ENCODE assay signal across 9 mouse cellular contexts in the genomic region with DNA sequence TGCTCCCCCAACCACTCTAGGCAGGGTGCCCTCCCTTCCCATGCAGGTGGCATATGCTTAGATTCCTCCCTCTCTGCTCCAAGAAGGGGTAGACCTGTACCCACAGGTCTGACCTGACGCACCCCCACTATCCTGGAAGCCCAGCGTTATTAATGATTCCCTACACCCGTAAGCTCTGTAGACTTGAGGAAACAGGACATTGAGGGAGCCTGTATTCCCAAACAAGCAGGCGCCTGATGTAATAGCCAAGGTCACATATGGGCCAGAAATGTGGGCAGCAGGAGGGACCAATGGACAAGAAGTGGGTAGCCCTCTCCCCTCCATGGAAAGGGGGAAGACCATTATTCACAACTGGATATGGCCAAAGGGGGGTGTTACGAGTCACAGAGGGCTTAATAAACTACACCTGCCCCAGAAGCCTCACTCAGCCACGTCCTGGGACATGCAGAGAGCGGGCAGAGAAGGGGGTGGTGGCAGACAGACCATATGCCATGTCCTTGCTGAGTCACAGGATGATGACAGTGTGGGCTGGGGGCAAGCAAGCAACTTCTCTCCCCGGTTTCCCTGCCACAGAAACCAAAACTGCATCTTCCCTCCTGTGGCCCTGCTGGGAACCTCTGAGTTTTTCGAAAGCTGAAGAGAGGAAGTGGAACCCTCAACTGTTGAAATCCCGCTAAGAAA. TPM values are rescaled to one million over a fixed set of nuclear protein-coding genes. Genes with fewer than 3 reads are reported as not detected.
DNase-seq lines count a peak whose midpoint lies in the region; ATAC-seq and TF ChIP-seq lines count a peak whose summit lies in the region.
"Had no signal": no experiment of that assay in that cellular context is flagged by ENCODE, and none has a peak within 500 bp of the region (broad histone marks: within the 10 kb centered on the region; RNA-seq: fewer than 3 reads in every experiment).

No protein-coding gene starts in this region.

- 75% methylated on average over 10 of the region's 10 CpGs for WGBS in hindbrain, embryonic 16.5 days
- 80% methylated on average over 10 of the region's 10 CpGs for WGBS in hindbrain, embryonic 14.5 days
- WGBS in midbrain, embryonic 13.5 days = 81% methylated on average over 10 of the region's 10 CpGs
- WGBS in midbrain, embryonic 14.5 days = 83% methylated on average over 10 of the region's 10 CpGs

- no peak for DNase-seq in hindbrain, embryonic 14.5 days (ENCODE audit: low spot score)
- peak; percentile 31 for DNase-seq in CD4-positive, CD25-positive, alpha-beta regulatory T cell, adult 2 months (ENCODE audit: low read depth, low spot score)
- peak; percentile 57 for DNase-seq in lung, postnatal 36 days
- DNase-seq in left cerebral cortex, adult 18-20 months (ENCODE audit: low spot score in 2 of 2) = no peak
- no peak for DNase-seq in midbrain, embryonic 14.5 days

- H3K4me3 ChIP-seq in hindbrain, embryonic 16.5 days (ENCODE audit: low read length) = no peak overlapping the region
- H3K4me3 ChIP-seq in hindbrain, embryonic 14.5 days (replicated peaks; ENCODE audit: low read length) = no peak overlapping the region
- H3K4me3 ChIP-seq in cortical plate, adult 2 months (ENCODE audit: insufficient read depth, low read length) = no peak overlapping the region
- no peak overlapping the region for H3K4me3 ChIP-seq in midbrain, embryonic 13.5 days (replicated peaks)
- no peak overlapping the region for H3K4me3 ChIP-seq in midbrain, embryonic 14.5 days (replicated peaks; ENCODE audit: low read depth, low read length)
- H3K4me3 ChIP-seq: limb, embryonic 13.5 days had no signal

- H3K4me2 ChIP-seq in hindbrain, embryonic 16.5 days (ENCODE audit: low read length) = no peak overlapping the region
- no peak overlapping the region for H3K4me2 ChIP-seq in hindbrain, embryonic 14.5 days (replicated peaks)
- H3K4me2 ChIP-seq in midbrain, embryonic 13.5 days (replicated peaks) = no peak overlapping the region
- no peak overlapping the region for H3K4me2 ChIP-seq in midbrain, embryonic 14.5 days (ENCODE audit: low read length)
- H3K4me2 ChIP-seq: limb, embryonic 13.5 days had no signal

- peaks cover 20% of the 10 kb centered on the region for H3K4me1 ChIP-seq in hindbrain, embryonic 16.5 days (ENCODE audit: control insufficient read depth, insufficient read depth, low read depth, low read length)
- H3K4me1 ChIP-seq in hindbrain, embryonic 14.5 days (replicated peaks; ENCODE audit: control insufficient read depth, insufficient read depth, low read length) = peaks cover 21% of the 10 kb centered on the region
- no peaks in the 10 kb centered on the region for H3K4me1 ChIP-seq in cortical plate, adult 2 months (ENCODE audit: control insufficient read depth, insufficient read depth, low read length)
- H3K4me1 ChIP-seq in midbrain, embryonic 13.5 days (replicated peaks) = peaks cover 10% of the 10 kb centered on the region
- H3K4me1 ChIP-seq in midbrain, embryonic 14.5 days (ENCODE audit: control insufficient read depth, insufficient read depth, low read length) = no peaks in the 10 kb centered on the region

- no peaks in the 10 kb centered on the region for H3K27me3 ChIP-seq in hindbrain, embryonic 16.5 days (replicated peaks; ENCODE audit: control insufficient read depth, insufficient read depth, low read length)
- no peaks in the 10 kb centered on the region for H3K27me3 ChIP-seq in hindbrain, embryonic 14.5 days (ENCODE audit: control insufficient read depth, insufficient read depth, low read length)
- no peaks in the 10 kb centered on the region; the same call in 1 of the 2 replicates for H3K27me3 ChIP-seq in midbrain, embryonic 13.5 days
- no peaks in the 10 kb centered on the region for H3K27me3 ChIP-seq in midbrain, embryonic 14.5 days (ENCODE audit: control insufficient read depth, insufficient read depth, low read length)
- H3K27me3 ChIP-seq: limb, embryonic 13.5 days had no signal

- no peak for TF ChIP-seq CTCF in cortical plate, adult 2 months (IDR thresholded peaks at IDR 0.05; ENCODE audit: extremely low read depth, insufficient read depth, low read length)

- TF ChIP-seq POLR2A in cortical plate, adult 2 months (IDR thresholded peaks at IDR 0.05; ENCODE audit: extremely low read depth, insufficient read depth, low read length) = no peak

- ATAC-seq in hindbrain, embryonic 16.5 days = no peak
- ATAC-seq in hindbrain, embryonic 14.5 days (ENCODE audit: low FRiP score) = no peak
- no peak for ATAC-seq in midbrain, embryonic 13.5 days
- no peak for ATAC-seq in midbrain, embryonic 14.5 days (ENCODE audit: low FRiP score, low TSS enrichment)

- 0 out of 2 replicates have a peak overlapping the region, but pooled peaks have one; percentile 1 for H3K27ac ChIP-seq in hindbrain, embryonic 16.5 days (ENCODE audit: low read depth, low read length)
- H3K27ac ChIP-seq in hindbrain, embryonic 14.5 days = no peak overlapping the region
- H3K27ac ChIP-seq in cortical plate, adult 2 months (ENCODE audit: insufficient read depth, low read length) = peak overlapping the region; percentile 47
- no peak overlapping the region for H3K27ac ChIP-seq in midbrain, embryonic 13.5 days
- no peak overlapping the region for H3K27ac ChIP-seq in midbrain, embryonic 14.5 days (replicated peaks; ENCODE audit: low read depth, low read length)
- H3K27ac ChIP-seq: limb, embryonic 13.5 days had no signal

- no peaks in the 10 kb centered on the region for H3K9me3 ChIP-seq in hindbrain, embryonic 16.5 days (ENCODE audit: control insufficient read depth, low read length)
- no peaks in the 10 kb centered on the region for H3K9me3 ChIP-seq in hindbrain, embryonic 14.5 days (ENCODE audit: control insufficient read depth, low read length)
- H3K9me3 ChIP-seq in midbrain, embryonic 13.5 days = no peaks in the 10 kb centered on the region
- no peaks in the 10 kb centered on the region for H3K9me3 ChIP-seq in midbrain, embryonic 14.5 days (ENCODE audit: control insufficient read depth, low read length)
- H3K9me3 ChIP-seq: limb, embryonic 13.5 days had no signal

- H3K9ac ChIP-seq in hindbrain, embryonic 16.5 days (ENCODE audit: low read depth, low read length) = no peak overlapping the region
- H3K9ac ChIP-seq in hindbrain, embryonic 14.5 days = no peak overlapping the region
- H3K9ac ChIP-seq in midbrain, embryonic 13.5 days (replicated peaks) = no peak overlapping the region
- no peak overlapping the region for H3K9ac ChIP-seq in midbrain, embryonic 14.5 days (replicated peaks; ENCODE audit: low read length)
- H3K9ac ChIP-seq: limb, embryonic 13.5 days had no signal

- no peaks in the 10 kb centered on the region for H3K36me3 ChIP-seq in hindbrain, embryonic 16.5 days (ENCODE audit: control insufficient read depth, insufficient read depth, low read length)
- no peaks in the 10 kb centered on the region for H3K36me3 ChIP-seq in hindbrain, embryonic 14.5 days (replicated peaks; ENCODE audit: control insufficient read depth, insufficient read depth)
- no peaks in the 10 kb centered on the region for H3K36me3 ChIP-seq in midbrain, embryonic 13.5 days
- H3K36me3 ChIP-seq in midbrain, embryonic 14.5 days (ENCODE audit: control insufficient read depth, insufficient read depth, low read length) = no peaks in the 10 kb centered on the region
- H3K36me3 ChIP-seq: limb, embryonic 13.5 days had no signal

RNA-seq across cellular contexts. Expression of a gene that starts 10.2 kb away (rescaled TPM):
- 1.7 and 2.1 TPM in 2 replicates for polyA plus RNA-seq in hindbrain, embryonic 16.5 days (2015; fragmentation: Nextera tagmentation; extraction: Ambion mirVana)
- polyA plus RNA-seq in hindbrain, embryonic 14.5 days (2014; fragmentation: Nextera tagmentation; extraction: Ambion mirVana) = 1.1 and 1.2 TPM in 2 replicates
- 1.8 and 2.1 TPM in 2 replicates for polyA plus RNA-seq in cortical plate, adult 2 months (2012; rRNA removed)
- total RNA-seq in left cerebral cortex, adult 18-20 months (2021) = 1 to 10 TPM; 1.6 to 1.9 TPM
- 0.76 and 0.77 TPM in 2 replicates for polyA plus RNA-seq in midbrain, embryonic 13.5 days (2015; fragmentation: Nextera tagmentation; extraction: Ambion mirVana)
- 0.61 and 0.63 TPM in 2 replicates for polyA plus RNA-seq in midbrain, embryonic 14.5 days (2014; fragmentation: Nextera tagmentation; extraction: Ambion mirVana)

RNA-seq across cellular contexts. Expression of a gene that starts 30.3 kb away (rescaled TPM):
- polyA plus RNA-seq in hindbrain, embryonic 16.5 days (2015; fragmentation: Nextera tagmentation; extraction: Ambion mirVana) = 0.51 and 0.55 TPM in 2 replicates
- 0.15 TPM in 1 of 2 replicates, not detected in the other for polyA plus RNA-seq in hindbrain, embryonic 14.5 days (2014; fragmentation: Nextera tagmentation; extraction: Ambion mirVana)
- 1.5 and 2.3 TPM in 2 replicates for polyA plus RNA-seq in cortical plate, adult 2 months (2012; rRNA removed)
- 1 to 10 TPM in 1 of 2 experiments, under 1 TPM in 1; 0.56 to 1.4 TPM for total RNA-seq in left cerebral cortex, adult 18-20 months (2021)
- polyA plus RNA-seq in midbrain, embryonic 13.5 days (2015; fragmentation: Nextera tagmentation; extraction: Ambion mirVana) = 0.22 and 0.34 TPM in 2 replicates
- polyA plus RNA-seq in midbrain, embryonic 14.5 days (2014; fragmentation: Nextera tagmentation; extraction: Ambion mirVana) = 0.49 and 0.70 TPM in 2 replicates
- polyA plus RNA-seq: limb, embryonic 13.5 days had no signal

RNA-seq across cellular contexts. Expression of a gene that starts 35.3 kb away (rescaled TPM):
- polyA plus RNA-seq in hindbrain, embryonic 16.5 days (2015; fragmentation: Nextera tagmentation; extraction: Ambion mirVana) = 16.4 and 16.6 TPM in 2 replicates
- 27.5 and 28.5 TPM in 2 replicates for polyA plus RNA-seq in hindbrain, embryonic 14.5 days (2014; fragmentation: Nextera tagmentation; extraction: Ambion mirVana)
- polyA plus RNA-seq in cortical plate, adult 2 months (2012; rRNA removed) = 88.6 and 90.1 TPM in 2 replicates
- 100 to 1,000 TPM; 123 TPM for total RNA-seq in left cerebral cortex, adult 18-20 months (2021)
- polyA plus RNA-seq in midbrain, embryonic 13.5 days (2015; fragmentation: Nextera tagmentation; extraction: Ambion mirVana) = 12.3 and 12.7 TPM in 2 replicates
- polyA plus RNA-seq in midbrain, embryonic 14.5 days (2014; fragmentation: Nextera tagmentation; extraction: Ambion mirVana) = 26.1 and 26.9 TPM in 2 replicates

RNA-seq across cellular contexts. Expression of a gene that starts 36.8 kb away (rescaled TPM):
- polyA plus RNA-seq in hindbrain, embryonic 16.5 days (2015; fragmentation: Nextera tagmentation; extraction: Ambion mirVana) = 3.1 and 4.2 TPM in 2 replicates
- 2.8 and 3.5 TPM in 2 replicates for polyA plus RNA-seq in hindbrain, embryonic 14.5 days (2014; fragmentation: Nextera tagmentation; extraction: Ambion mirVana)
- 8.2 and 8.4 TPM in 2 replicates for polyA plus RNA-seq in cortical plate, adult 2 months (2012; rRNA removed)
- total RNA-seq in left cerebral cortex, adult 18-20 months (2021) = 1 to 10 TPM; 3.7 to 7.9 TPM
- 1.0 and 1.2 TPM in 2 replicates for polyA plus RNA-seq in midbrain, embryonic 13.5 days (2015; fragmentation: Nextera tagmentation; extraction: Ambion mirVana)
- 1.6 and 3.3 TPM in 2 replicates for polyA plus RNA-seq in midbrain, embryonic 14.5 days (2014; fragmentation: Nextera tagmentation; extraction: Ambion mirVana)

RNA-seq across cellular contexts. Expression of a gene that starts 37.5 kb away (rescaled TPM):
- 34.4 and 37.4 TPM in 2 replicates for polyA plus RNA-seq in hindbrain, embryonic 16.5 days (2015; fragmentation: Nextera tagmentation; extraction: Ambion mirVana)
- 26.5 and 29.7 TPM in 2 replicates for polyA plus RNA-seq in hindbrain, embryonic 14.5 days (2014; fragmentation: Nextera tagmentation; extraction: Ambion mirVana)
- 49.6 and 49.8 TPM in 2 replicates for polyA plus RNA-seq in cortical plate, adult 2 months (2012; rRNA removed)
- 10 to 100 TPM; 48.6 to 55.9 TPM for total RNA-seq in left cerebral cortex, adult 18-20 months (2021)
- polyA plus RNA-seq in midbrain, embryonic 13.5 days (2015; fragmentation: Nextera tagmentation; extraction: Ambion mirVana) = 8.8 TPM in 2 replicates
- polyA plus RNA-seq in midbrain, embryonic 14.5 days (2014; fragmentation: Nextera tagmentation; extraction: Ambion mirVana) = 19.1 and 24.0 TPM in 2 replicates

Comparison
In these comparisons a context has a peak if more than half of its experiments do, and no peak if none do; other contexts are left out.
1. H3K27ac ChIP-seq: peak in hindbrain, embryonic 16.5 days (single experiment) and cortical plate, adult 2 months (single experiment); none in hindbrain, embryonic 14.5 days (single experiment), midbrain, embryonic 13.5 days (single experiment) and midbrain, embryonic 14.5 days (single experiment).
2. DNase-seq: peak in CD4-positive, CD25-positive, alpha-beta regulatory T cell, adult 2 months (single experiment) and lung, postnatal 36 days (single experiment); none in hindbrain, embryonic 14.5 days (single experiment), left cerebral cortex, adult 18-20 months (0 of 2) and midbrain, embryonic 14.5 days (single experiment).